Mouse (Mus musculus) thymus, postnatal 10 days (tissue): Measurements from ENCODE around the gene Ciapin1.
"Not testable (repeated sequence)": the region's sequence is repeated elsewhere in the genome, so short reads cannot be mapped to it uniquely, and the experiment has no call there.

Source experiments
- DNase-seq, 2 experiments: peaks; one replicate each; pipeline ENCODE4 v3.0.0; 2021; ENCODE audit warnings: low spot score in 2 of 2

Gene Ciapin1

GRCm38 (mm10) chr8:94857346-94858173, 19.4 kb upstream of the Ciapin1 start, which contains the start of gene Polr2c:
Gene Polr2c (plus strand): TSS chr8:94857450.
- peak; percentile 78 to 95 for DNase-seq

GRCm38 (mm10) chr8:94857011-94857345, 18.8 kb upstream of the Ciapin1 start:
- no peak for DNase-seq

DNA sequence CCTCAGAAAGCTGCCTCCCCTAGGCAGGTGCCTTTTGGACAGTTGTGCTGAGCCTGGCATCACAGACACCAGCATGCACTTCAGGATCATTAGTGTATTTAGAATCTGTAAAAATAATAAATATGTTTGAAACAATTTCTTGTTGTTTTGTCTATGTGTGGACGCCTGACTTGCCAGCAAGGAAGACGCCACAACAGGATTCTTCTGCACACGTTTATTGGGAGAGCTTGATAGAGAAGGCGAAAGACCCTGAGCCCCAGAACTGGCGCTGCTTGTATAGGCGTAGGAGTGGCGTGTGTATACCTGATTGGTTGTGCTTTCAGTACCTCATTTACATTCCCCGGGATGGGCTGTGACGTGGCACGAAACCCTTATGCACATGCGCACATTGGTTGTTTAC, 16.6 kb upstream of the Ciapin1 start:
- not testable (repeated sequence) for DNase-seq

- DNase-seq = no peak
Observed at GRCm38 (mm10) chr8:94850049-94850448, 11.9 kb upstream of the Ciapin1 start.

DNA sequence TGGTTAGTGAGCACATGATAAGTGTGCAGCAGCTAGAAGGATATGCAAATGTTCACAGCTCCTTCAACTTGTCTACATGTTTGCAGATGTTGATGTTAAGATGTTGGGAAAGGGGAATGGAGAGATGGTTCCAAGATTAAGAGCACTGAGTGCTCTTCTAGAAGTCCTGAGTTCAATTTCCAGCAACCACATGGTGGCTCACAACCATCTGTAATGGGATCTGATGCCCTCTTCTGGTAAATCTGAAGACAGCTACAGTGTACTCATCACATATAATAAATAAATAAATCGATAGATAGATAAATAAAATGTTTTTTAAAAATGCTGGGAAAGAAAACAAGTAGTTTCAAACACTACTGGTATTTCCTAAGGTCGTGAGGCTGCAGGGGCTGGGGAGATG, 3.0 kb upstream of the Ciapin1 start:
- DNase-seq = no peak

- peak in 1 of 2 experiments; percentile 38 for DNase-seq
Observed at GRCm38 (mm10) chr8:94838600-94838999, 442 bp upstream of the Ciapin1 start.

DNA sequence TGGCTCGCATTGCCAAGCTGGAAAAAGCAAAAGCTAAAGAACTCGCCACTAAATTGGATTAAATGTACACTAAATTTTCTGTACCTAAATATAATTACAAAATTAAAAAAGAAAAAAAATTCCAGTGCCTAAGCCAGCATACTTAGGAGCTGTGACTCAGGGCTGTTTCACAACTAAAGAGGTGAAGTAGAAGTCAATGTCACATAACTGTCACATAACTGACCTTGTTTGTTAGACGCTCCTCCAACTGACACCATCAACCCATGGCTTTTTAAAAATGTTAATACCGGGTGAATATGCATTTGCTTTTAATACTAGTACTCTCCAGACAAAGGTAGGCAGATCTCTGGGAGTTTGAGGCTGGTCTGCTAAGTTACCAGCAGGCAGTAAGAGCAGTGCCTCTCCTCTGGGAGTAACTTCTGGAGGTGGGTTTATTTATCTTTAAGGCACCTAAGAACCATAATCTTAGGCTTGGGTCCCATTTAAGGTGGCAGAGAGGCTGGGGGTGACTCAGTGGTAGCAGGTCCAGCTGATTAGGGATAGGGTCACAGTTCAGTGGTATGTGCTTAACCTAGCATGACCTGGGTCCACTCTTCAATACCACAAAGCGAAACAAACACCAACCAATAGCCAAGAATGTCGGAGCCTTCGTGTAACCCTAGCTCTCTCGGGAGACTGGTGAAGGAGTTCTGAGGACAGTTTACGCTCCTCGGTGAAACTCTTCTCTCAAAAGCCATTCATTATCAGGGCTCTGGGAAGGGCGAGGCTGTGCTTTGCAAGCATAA, 1.5 kb downstream of the Ciapin1 start:
- no peak for DNase-seq

DNA sequence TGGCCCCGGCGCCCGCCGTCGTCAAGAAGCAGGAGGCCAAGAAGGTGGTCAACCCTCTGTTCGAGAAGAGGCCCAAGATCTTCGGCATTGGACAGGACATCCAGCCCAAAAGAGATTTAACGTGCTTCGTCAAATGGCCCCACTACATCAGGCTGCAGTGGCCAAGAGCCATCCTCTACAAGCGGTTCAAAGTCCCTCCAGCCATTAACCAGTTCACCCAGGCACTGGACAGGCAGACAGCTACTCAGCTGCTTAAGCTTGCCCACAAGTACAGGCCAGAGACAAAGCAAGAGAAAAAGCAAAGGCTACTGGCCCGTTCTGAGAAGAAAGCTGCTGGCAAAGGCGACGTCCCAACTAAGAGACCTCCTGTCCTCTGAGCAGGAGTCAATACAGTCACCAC, 2.4 kb downstream of the Ciapin1 start:
- not testable (repeated sequence) for DNase-seq

- not testable (repeated sequence) for DNase-seq
Observed at GRCm38 (mm10) chr8:94833901-94834405, 4.2 kb downstream of the Ciapin1 start.

DNA sequence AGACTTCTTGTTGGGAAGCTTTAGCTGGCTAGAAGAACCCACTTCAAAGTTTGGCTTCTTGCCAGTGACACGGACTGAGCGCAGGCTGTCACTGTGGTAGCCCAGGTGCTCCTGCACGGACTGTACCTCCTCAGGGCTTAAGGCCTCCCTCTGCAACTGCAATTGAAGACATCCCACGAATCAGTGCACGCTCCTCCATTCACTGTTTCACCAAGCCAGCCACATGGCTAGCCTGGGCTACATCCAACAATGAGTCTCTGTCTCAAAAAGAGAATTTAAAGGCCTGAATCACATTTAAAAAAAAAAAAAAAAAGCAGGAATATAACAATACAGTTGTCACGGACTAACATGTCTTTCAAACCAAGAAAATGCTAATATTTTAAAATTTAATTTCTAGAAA, 9.9 kb downstream of the Ciapin1 start:
- no peak for DNase-seq

DNA sequence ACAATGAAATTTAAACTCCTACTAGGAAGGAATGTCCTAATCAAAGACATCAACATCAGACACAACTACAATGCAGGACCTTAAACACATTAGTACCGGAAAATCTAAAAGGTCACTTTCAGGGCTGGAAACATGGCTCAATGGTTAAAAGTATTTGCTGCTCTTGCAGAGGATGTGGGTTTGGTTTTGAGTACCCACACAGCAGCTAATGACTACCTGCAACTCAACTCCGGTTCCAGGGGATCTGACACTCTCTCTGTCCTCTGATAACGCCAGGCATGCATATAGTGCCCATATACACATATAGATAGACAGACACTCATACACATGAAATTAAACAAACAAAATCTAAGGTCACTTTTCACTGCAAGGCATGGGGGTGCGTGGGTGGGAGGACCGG, 11.9 kb downstream of the Ciapin1 start:
- DNase-seq = no peak

- DNase-seq = no peak
Observed at GRCm38 (mm10) chr8:94825170-94825569, 13.0 kb downstream of the Ciapin1 start.

GRCm38 (mm10) chr8:94822637-94823560, 15.3 kb downstream of the Ciapin1 start:
- DNase-seq = peak; percentile 13 to 56

- DNase-seq = no peak
Observed at GRCm38 (mm10) chr8:94821381-94821780, 16.8 kb downstream of the Ciapin1 start.

GRCm38 (mm10) chr8:94820553-94820952, 17.6 kb downstream of the Ciapin1 start:
- no peak for DNase-seq

DNA sequence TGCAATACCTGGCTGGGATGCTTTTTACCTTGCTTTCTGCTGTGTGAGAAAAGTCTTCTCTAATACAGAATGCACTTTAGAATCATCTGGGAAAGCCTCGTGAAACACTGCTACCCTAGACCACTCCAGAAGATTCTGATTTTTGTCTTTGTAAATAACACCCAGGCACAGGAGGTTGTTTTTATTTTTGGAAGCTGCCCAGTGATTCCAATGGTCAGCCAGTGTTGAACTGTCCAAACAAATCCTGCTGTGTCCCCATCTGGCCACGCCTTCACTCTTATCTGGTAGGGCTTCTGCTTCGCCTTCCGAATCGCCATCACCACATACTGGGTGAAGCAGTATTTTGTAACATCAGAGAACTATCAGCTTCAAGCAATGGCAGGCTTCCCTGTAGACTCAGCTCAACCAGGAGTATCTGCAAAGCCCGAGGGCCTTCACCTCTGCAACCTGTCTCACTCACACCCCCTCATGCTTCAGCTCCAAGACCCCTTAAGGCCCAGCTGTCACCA, 18.4 kb downstream of the Ciapin1 start:
- DNase-seq = no peak

DNA sequence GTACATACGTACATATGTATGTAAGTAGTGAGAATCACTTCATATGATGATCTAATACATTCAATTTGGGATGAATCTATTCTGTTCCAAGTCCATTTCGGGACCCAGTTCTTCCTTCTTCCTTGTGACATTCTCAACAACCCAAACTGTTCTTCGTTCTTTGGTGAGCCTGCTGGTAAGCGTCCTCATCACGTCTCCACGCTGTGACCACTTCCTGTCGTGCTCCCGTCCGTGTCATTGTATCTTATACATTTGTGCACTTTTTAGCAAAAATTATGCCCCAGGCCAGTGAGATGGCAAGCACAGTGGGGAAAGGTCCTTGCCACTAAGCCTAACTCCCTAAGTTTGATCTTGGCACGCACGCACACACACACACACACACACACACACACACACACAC, 20.2 kb downstream of the Ciapin1 start:
- no peak for DNase-seq

DNA sequence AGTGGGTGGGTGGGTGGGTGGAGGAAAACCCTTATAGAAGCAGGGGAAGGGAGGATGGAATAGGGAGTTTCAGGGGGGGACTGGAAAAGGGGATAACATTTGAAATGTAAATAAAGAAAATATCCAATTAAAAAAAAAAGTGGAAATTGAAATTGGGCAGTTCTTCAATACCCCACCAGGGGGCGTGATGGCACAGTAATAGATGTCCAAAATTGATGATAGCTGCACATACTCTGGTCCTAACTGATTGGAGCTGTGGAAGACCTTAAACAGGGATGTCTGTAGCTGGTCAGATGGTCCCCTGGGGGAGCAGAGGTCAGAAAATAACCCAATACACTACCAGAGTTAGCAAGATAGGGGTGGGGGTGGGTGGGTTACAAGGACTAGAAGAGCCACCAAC, 23.6 kb downstream of the Ciapin1 start:
- DNase-seq = peak in 1 of 2 experiments; percentile 30

- DNase-seq = peak; percentile 39 to 75
Observed at GRCm38 (mm10) chr8:94812645-94813098, 25.5 kb downstream of the Ciapin1 start.

GRCm38 (mm10) chr8:94811654-94812053, 26.5 kb downstream of the Ciapin1 start:
- DNase-seq = no peak

DNA sequence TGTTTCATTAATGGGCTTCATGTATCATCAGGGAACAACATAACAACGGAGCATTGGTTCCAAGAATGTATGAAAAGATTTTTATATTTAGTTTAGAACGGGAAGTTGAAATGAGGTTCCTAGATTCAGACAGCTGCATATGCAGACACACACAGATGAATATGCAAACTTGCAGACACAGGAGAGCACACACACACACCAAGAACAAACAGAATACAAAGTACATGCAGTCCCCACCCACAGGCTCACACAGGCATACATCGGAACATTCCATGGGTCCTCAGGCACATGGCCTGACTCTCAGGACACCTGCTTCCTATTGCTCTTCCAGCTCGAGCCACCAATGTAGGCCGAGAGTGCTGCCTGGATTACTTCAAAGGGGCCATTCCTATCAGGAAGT, 27.3 kb downstream of the Ciapin1 start:
- DNase-seq = no peak
